Mouse (Mus musculus): ENCODE measurements around the gene Zrsr1.

DNA sequence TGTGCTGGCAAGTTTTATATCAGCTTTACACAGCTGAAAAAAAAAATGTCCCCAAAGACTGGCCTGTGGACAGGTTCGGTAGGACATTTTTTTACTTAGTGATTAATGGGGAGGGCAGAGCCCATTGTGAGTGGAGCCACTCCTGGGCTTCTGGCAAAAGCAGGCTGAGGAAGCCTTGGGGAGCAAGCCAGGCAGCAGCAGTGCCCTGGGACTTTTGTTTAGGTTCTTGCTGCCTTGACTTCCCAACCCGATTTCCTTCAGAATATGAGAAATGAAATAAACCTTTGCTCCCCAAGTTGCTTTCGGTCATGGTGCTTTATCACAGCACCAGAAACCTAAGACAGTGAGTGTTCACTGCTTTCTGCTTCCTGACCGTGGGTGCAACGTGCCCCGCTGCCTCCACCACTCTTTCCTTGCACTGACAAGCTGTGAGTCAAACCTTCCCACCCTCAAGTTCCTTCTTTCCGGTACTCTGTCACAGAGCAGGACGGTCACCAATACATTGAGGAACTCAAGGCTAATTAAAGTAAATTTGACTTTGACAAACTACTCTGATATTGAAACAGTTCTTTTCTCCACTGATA is 43.1 kb upstream of the Zrsr1 start:
- TF ChIP-seq TAL1 (IDR thresholded peaks at IDR 0.05; ENCODE audit: low read length) (no peak), GATA1 (IDR thresholded peaks at IDR 0.05; ENCODE audit: low read length) (no peak)
